Mouse (Mus musculus) liver, adult 2 months (tissue): ENCODE results near the gene Ip6k1. TPM values are rescaled to one million over a fixed set of nuclear protein-coding genes. Genes with fewer than 3 reads are reported as not detected.

Experiments
- DNase-seq: peaks from one replicate; pipeline ENCODE4 v3.0.0-alpha.2; 2011; ENCODE audit warnings: low read depth, low spot score; ENCODE audit errors: extremely low read depth
- H3K27ac ChIP-seq: fragments of 200-500 bp; replicated peaks from 2 replicates; pipeline ENCODE4 v1.5.1; 2012; ENCODE audit warnings: low read depth, mild to moderate bottlenecking, control low read depth, inconsistent platforms, low read length; ENCODE audit not compliant: insufficient read depth
- H3K27me3 ChIP-seq: fragments of 200-500 bp; 2 replicates; pipeline ENCODE4 v1.6.1; 2012; ENCODE audit warnings: mild to moderate bottlenecking, moderate library complexity, low read length, inconsistent platforms; ENCODE audit not compliant: control insufficient read depth, insufficient read depth
- H3K36me3 ChIP-seq: fragments of 200-500 bp; 2 replicates; pipeline ENCODE4 v1.6.1; 2012; ENCODE audit warnings: low read length, inconsistent platforms; ENCODE audit not compliant: control insufficient read depth, insufficient read depth
- H3K4me1 ChIP-seq: fragments of 200-500 bp; 2 replicates; pipeline ENCODE4 v1.6.1; 2011; ENCODE audit warnings: low read length; ENCODE audit not compliant: control insufficient read depth, insufficient read depth
- H3K4me3 ChIP-seq: fragments of 200-500 bp; 2 replicates; pipeline ENCODE4 v1.5.1; 2011; ENCODE audit warnings: low read depth, mild to moderate bottlenecking, control low read depth, low read length, moderate library complexity; ENCODE audit not compliant: insufficient read depth
- H3K79me2 ChIP-seq: fragments of 200-500 bp; 2 replicates; pipeline ENCODE4 v1.6.1; 2012; ENCODE audit warnings: inconsistent platforms, mild to moderate bottlenecking, low read length, moderate library complexity; ENCODE audit not compliant: control insufficient read depth, insufficient read depth
- H3K9ac ChIP-seq: fragments of 200-500 bp; 2 replicates; pipeline ENCODE4 v1.6.1; 2012; ENCODE audit warnings: low read depth, mild to moderate bottlenecking, control low read depth, inconsistent platforms, low read length
- CTCF ChIP-seq: fragments of 200-500 bp; IDR thresholded peaks from 2 replicates; pipeline ENCODE4 v1.5.1; 2011; ENCODE audit warnings: low read depth, low read length, control low read depth
- POLR2A ChIP-seq: fragments of 200-500 bp; IDR thresholded peaks from 2 replicates; pipeline ENCODE4 v1.6.1; 2011; ENCODE audit warnings: low read length, control low read depth; ENCODE audit not compliant: insufficient read depth; ENCODE audit errors: extremely low read depth
- WGBS: fragments of 180-500 bp; shearing (Covaris S2); methylation state at CpG from one replicate; pipeline ENCODE4 v1.1.7; 2018; 5-methylcytosine and 5-hydroxymethylcytosine counted together
- polyA plus RNA-seq: library from polyadenylated mRNA; depleted of rRNA; stranded (reverse); fragments of >200 nt; gene quantifications from 2 replicates; pipeline ENCODE4 v1.2.3, GENCODE M21; 2012
- total RNA-seq: library from RNA; depleted of rRNA; stranded (reverse); fragments of >200 nt; gene quantifications from 2 replicates; pipeline ENCODE4 v1.2.3, GENCODE M21; 2014

Ip6k1 gene
- total and polyA plus RNA-seq, 2 experiments: 40.1 to 46.3 TPM

DNA sequence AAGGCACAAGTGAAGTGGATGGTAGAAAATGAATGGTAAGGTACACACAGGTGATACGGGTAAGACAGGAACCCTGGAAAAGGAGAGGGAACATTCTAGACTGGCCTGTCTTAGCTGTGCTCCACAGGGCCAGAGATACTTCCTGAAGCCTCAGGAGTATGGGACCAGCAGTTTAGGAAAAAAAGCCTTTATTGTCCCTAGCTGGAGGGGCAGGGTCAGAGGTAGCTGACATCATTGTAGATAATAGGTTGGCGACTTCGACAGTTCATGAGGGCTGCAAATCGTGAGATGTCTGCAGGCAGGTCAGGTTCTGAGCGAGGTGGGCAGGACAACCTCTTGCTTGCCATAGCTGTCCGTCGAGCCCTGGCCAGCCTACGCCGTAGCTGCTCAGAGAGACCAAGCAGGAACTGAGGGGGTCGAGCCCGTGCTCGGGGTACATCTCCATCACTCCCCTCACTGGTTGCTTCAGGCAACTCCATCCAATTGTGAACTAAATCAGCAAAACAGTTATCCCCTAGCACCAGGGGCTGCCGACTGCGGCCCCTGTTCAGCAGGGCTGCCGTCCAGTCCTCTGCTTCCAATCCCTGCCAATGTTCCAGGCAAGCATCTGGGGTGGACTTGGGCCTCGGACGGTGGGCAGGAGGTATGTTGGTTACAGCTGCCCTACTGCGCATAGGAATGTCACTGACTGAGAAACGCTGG is 18.1 kb upstream of the Ip6k1 start:
- Histone ChIP-seq H3K27ac (peak overlapping the region; percentile 64), H3K79me2 (no peaks in the 10 kb centered on the region), H3K36me3 (no peaks in the 10 kb centered on the region), H3K9ac (peak overlapping the region; percentile 48; the same call in 1 of the 2 replicates), H3K4me3 (peak overlapping the region; percentile 21; the same call in 1 of the 2 replicates), H3K4me1 (peaks cover 10% of the 10 kb centered on the region; the same call in 1 of the 2 replicates), H3K27me3 (no peaks in the 10 kb centered on the region)
- no peak for DNase-seq
- TF ChIP-seq POLR2A (no peak), CTCF (no peak)
- whole genome bisulfite sequencing: 78% methylated on average over 19 of the region's 19 CpGs

- no peak for DNase-seq
- Histone ChIP-seq H3K4me1 (peaks cover 10% of the 10 kb centered on the region; the same call in 1 of the 2 replicates), H3K4me3 (peak overlapping the region; percentile 65), H3K27me3 (no peaks in the 10 kb centered on the region), H3K27ac (peak overlapping the region; percentile 11), H3K79me2 (no peaks in the 10 kb centered on the region), H3K36me3 (no peaks in the 10 kb centered on the region), H3K9ac (peak overlapping the region; percentile 48; the same call in 1 of the 2 replicates)
- TF ChIP-seq POLR2A: no peak
- TF ChIP-seq CTCF: no peak
- WGBS: 69% methylated on average over 9 of the region's 9 CpGs
Observed at GRCm38 (mm10) chr9:107984754-107985055, 17.6 kb upstream of the Ip6k1 start.

- 9% methylated on average over 58 of the region's 58 CpGs for WGBS
- TF ChIP-seq POLR2A: 0 out of 2 replicates have a peak, but pooled peaks have one; percentile 38
- TF ChIP-seq CTCF: no peak
- DNase-seq: peak; percentile 27
- H3K79me2 ChIP-seq: no peaks in the 10 kb centered on the region
- peak within 1 kb of the TSS; percentile 11 for H3K27ac ChIP-seq
- H3K36me3 ChIP-seq: no peaks in the 10 kb centered on the region
- H3K4me1 ChIP-seq: peaks cover 10% of the 10 kb centered on the region; the same call in 1 of the 2 replicates
- peak within 1 kb of the TSS; percentile 65 for H3K4me3 ChIP-seq
- H3K9ac ChIP-seq: peak within 1 kb of the TSS; percentile 48
- no peaks in the 10 kb centered on the region for H3K27me3 ChIP-seq
Observed at GRCm38 (mm10) chr9:107985131-107986119, 16.9 kb upstream of the Ip6k1 start, which contains the start of gene Inka1. TSS of gene Inka1 (minus strand) at chr9:107985879.

DNA sequence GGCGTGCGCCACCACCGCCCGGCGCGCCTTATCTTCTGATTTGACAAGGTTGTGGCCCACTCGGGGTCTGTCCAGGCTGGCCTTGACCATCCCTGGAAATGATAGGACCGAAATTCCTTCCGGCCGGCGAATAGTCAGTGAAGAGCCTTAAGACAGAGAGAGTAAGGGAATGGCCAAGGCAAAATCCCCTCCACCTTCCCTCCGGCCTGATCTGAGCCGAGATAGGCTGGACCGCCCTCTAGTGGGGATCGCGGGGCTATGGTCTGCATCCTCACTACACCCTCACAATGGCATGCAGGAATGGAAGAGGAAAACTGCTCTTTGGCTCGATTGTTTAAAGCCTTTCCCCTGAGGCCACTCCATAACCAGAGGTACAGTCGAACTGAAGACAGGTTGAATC is 15.9 kb upstream of the Ip6k1 start:
- Histone ChIP-seq H3K9ac (no peak overlapping the region), H3K36me3 (no peaks in the 10 kb centered on the region), H3K4me3 (0 out of 2 replicates have a peak overlapping the region, but pooled peaks have one; percentile 21), H3K27ac (no peak overlapping the region), H3K79me2 (no peaks in the 10 kb centered on the region), H3K27me3 (no peaks in the 10 kb centered on the region), H3K4me1 (peaks cover 7% of the 10 kb centered on the region; the same call in 1 of the 2 replicates)
- DNase-seq: peak; percentile 52
- TF ChIP-seq POLR2A: no peak
- peak; percentile 97 for TF ChIP-seq CTCF
- 8% methylated on average over 18 of the region's 18 CpGs for WGBS

DNA sequence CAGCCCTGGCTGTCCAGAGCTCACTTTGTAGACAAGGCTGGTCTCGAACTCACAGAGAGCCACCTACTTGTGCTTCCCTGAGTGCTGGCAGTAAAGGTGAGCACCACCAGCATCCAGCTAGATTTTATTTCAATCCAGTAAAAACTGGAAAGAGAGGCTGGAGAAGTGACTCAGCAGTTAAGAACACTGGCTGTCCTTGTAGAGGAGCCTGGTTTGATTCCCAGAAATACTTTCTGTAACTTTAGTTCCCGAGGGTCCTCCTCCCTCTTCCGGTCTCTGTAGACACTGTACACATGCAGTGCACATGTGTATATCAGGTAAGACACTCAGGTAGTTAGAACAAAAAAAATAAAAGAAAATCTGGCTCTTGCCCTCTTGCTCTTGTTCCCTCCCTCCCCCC is 14.4 kb upstream of the Ip6k1 start:
- Histone ChIP-seq H3K4me3 (no peak overlapping the region), H3K4me1 (peaks cover 2% of the 10 kb centered on the region; the same call in 1 of the 2 replicates), H3K9ac (no peak overlapping the region), H3K27ac (no peak overlapping the region), H3K79me2 (no peaks in the 10 kb centered on the region), H3K27me3 (no peaks in the 10 kb centered on the region), H3K36me3 (no peaks in the 10 kb centered on the region)
- TF ChIP-seq POLR2A (no peak), CTCF (no peak)
- WGBS: 81% methylated on average over 3 of the region's 3 CpGs
- DNase-seq: no peak
